Mouse (Mus musculus): ENCODE results near the gene Il21r. TPM values are rescaled to one million over a fixed set of nuclear protein-coding genes. Genes with fewer than 3 reads are reported as not detected.
A peak's percentile ranks its signal among the peaks of the same experiment; 100 is the strongest.

Il21r gene
- polyA plus RNA-seq, 1 experiment, result 6.4 TPM

DNA sequence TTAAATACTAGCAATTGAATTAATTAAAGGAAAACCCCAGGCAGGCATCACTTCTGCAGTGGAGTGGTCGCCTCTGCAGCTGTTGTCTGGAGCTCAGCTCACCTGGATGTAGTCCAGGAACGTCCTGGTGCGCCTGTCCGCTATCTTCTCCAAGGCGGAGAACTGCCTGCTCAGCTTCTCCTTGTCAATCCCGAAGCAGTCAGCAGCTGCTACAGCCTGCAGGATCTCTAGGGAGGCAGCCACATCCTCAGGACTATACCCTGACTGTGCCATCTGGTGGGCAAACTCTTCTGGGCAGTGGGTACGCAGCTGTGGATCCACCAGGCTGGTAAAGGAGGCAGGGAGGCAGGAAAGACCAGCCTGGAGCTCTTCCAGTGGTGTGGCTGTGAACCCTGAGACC, 42.2 kb downstream of the Il21r start:
- H3K27ac ChIP-seq (ENCODE audit: insufficient read depth, low read depth, low read length), result no peak overlapping the region
- no peak overlapping the region for H3K4me3 ChIP-seq (ENCODE audit: insufficient read depth, low read depth, low read length)
- WGBS, result 80% methylated on average over 7 of the region's 7 CpGs
- DNase-seq, result no peak
- TF ChIP-seq POLR2A (IDR thresholded peaks at IDR 0.05; ENCODE audit: low read depth, low read length) (no peak), CTCF (conservative IDR thresholded peaks at IDR 0.05; ENCODE audit: insufficient read depth, insufficient read length, low read depth, low read length) (no peak)
- H3K4me1 ChIP-seq (ENCODE audit: control insufficient read depth, insufficient read depth, low read length), result no peaks in the 10 kb centered on the region
- peaks cover 3% of the 10 kb centered on the region; the same call in 1 of the 2 replicates for H3K36me3 ChIP-seq (ENCODE audit: control insufficient read depth, insufficient read depth, low read length)
- H3K27me3 ChIP-seq (replicated peaks; ENCODE audit: control insufficient read depth, insufficient read depth, low read length), result no peaks in the 10 kb centered on the region

DNA sequence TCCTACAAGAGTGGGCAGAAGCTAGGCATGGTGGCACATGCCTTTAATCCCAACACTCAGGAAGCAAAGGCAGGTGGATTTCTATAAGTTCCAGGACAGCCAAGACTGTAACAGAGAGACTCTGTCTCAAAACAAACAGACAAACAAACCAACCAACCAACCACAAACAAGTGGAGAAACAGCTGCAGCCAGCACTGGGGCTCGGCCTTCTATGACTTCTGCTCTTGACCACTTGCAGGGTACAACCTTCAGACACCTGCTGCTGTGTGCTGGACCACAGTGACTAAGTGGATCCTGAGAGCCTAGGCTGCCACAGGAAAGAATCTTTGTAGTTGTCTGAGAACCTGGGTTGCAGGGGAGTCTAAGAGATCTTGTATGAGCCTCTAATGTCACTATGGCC, 45.8 kb downstream of the Il21r start:
- WGBS, result 93% methylated on average over 1 of the region's 1 CpGs

GRCm38 (mm10) chr7:125657511-125657910, 54.3 kb downstream of the Il21r start:
- WGBS, result 92% methylated on average over 6 of the region's 6 CpGs
- H3K27ac ChIP-seq (ENCODE audit: insufficient read depth, low read depth, low read length), result no peak overlapping the region
- DNase-seq, result no peak
- H3K36me3 ChIP-seq (ENCODE audit: control insufficient read depth, insufficient read depth, low read length), result peaks cover 15% of the 10 kb centered on the region
- H3K4me3 ChIP-seq (ENCODE audit: insufficient read depth, low read depth, low read length), result no peak overlapping the region
- no peaks in the 10 kb centered on the region for H3K27me3 ChIP-seq (replicated peaks; ENCODE audit: control insufficient read depth, insufficient read depth, low read length)
- no peaks in the 10 kb centered on the region for H3K4me1 ChIP-seq (ENCODE audit: control insufficient read depth, insufficient read depth, low read length)
- TF ChIP-seq CTCF (conservative IDR thresholded peaks at IDR 0.05; ENCODE audit: insufficient read depth, insufficient read length, low read depth, low read length) (no peak), POLR2A (IDR thresholded peaks at IDR 0.05; ENCODE audit: low read depth, low read length) (no peak)

More for the DNA sequence above, 45.8 kb downstream of the Il21r start:
- H3K4me3 ChIP-seq (ENCODE audit: insufficient read depth, low read depth, low read length), result no peak overlapping the region
- H3K4me1 ChIP-seq (ENCODE audit: control insufficient read depth, insufficient read depth, low read length), result no peaks in the 10 kb centered on the region
- no peak for DNase-seq
- H3K36me3 ChIP-seq (ENCODE audit: control insufficient read depth, insufficient read depth, low read length), result peaks cover 6% of the 10 kb centered on the region; the same call in 1 of the 2 replicates
- no peak for TF ChIP-seq CTCF (conservative IDR thresholded peaks at IDR 0.05; ENCODE audit: insufficient read depth, insufficient read length, low read depth, low read length)
- TF ChIP-seq POLR2A (IDR thresholded peaks at IDR 0.05; ENCODE audit: low read depth, low read length), result no peak
- no peak overlapping the region for H3K27ac ChIP-seq (ENCODE audit: insufficient read depth, low read depth, low read length)
- no peaks in the 10 kb centered on the region for H3K27me3 ChIP-seq (replicated peaks; ENCODE audit: control insufficient read depth, insufficient read depth, low read length)

GRCm38 (mm10) chr7:125663654-125664053, 60.4 kb downstream of the Il21r start:
- no peak overlapping the region for H3K27ac ChIP-seq (ENCODE audit: insufficient read depth, low read depth, low read length)
- no peak for DNase-seq
- WGBS, result 80% methylated on average over 3 of the region's 3 CpGs
- no peak overlapping the region for H3K4me3 ChIP-seq (ENCODE audit: insufficient read depth, low read depth, low read length)
- H3K27me3 ChIP-seq (replicated peaks; ENCODE audit: control insufficient read depth, insufficient read depth, low read length), result no peaks in the 10 kb centered on the region
- peaks cover 4% of the 10 kb centered on the region for H3K36me3 ChIP-seq (ENCODE audit: control insufficient read depth, insufficient read depth, low read length)
- no peaks in the 10 kb centered on the region for H3K4me1 ChIP-seq (ENCODE audit: control insufficient read depth, insufficient read depth, low read length)
- TF ChIP-seq CTCF (conservative IDR thresholded peaks at IDR 0.05; ENCODE audit: insufficient read depth, insufficient read length, low read depth, low read length) (no peak), POLR2A (IDR thresholded peaks at IDR 0.05; ENCODE audit: low read depth, low read length) (no peak)

GRCm38 (mm10) chr7:125670865-125671264, 67.6 kb downstream of the Il21r start:
- Histone ChIP-seq H3K27me3 (replicated peaks; ENCODE audit: control insufficient read depth, insufficient read depth, low read length) (no peaks in the 10 kb centered on the region), H3K4me3 (ENCODE audit: insufficient read depth, low read depth, low read length) (no peak overlapping the region), H3K27ac (ENCODE audit: insufficient read depth, low read depth, low read length) (no peak overlapping the region), H3K4me1 (ENCODE audit: control insufficient read depth, insufficient read depth, low read length) (no peaks in the 10 kb centered on the region), H3K36me3 (ENCODE audit: control insufficient read depth, insufficient read depth, low read length) (peaks cover 17% of the 10 kb centered on the region)
- DNase-seq, result no peak
- WGBS, result 80% methylated on average over 6 of the region's 6 CpGs
- TF ChIP-seq CTCF (conservative IDR thresholded peaks at IDR 0.05; ENCODE audit: insufficient read depth, insufficient read length, low read depth, low read length) (no peak), POLR2A (IDR thresholded peaks at IDR 0.05; ENCODE audit: low read depth, low read length) (no peak)

DNA sequence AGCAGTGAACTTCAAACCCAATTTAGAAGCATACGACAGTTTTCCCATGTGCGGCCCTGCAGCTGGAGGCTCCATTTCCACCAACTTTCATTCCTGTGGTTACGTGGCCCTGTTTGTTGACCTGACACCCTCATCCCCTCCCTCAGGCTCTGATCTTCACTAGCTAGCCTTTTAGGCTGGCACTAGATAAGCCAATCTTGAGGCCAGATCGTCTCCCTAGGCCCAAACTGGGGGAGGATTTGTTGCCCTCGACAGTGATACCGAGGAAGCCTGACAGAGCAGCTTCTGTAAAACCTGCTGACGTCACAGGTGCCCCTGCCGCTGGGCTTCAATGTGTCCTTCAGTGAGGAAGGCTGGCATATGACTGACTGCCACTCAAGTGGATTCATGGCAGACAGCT, 68.2 kb downstream of the Il21r start:
- H3K4me1 ChIP-seq (ENCODE audit: control insufficient read depth, insufficient read depth, low read length), result no peaks in the 10 kb centered on the region
- no peak for DNase-seq
- H3K27me3 ChIP-seq (replicated peaks; ENCODE audit: control insufficient read depth, insufficient read depth, low read length), result no peaks in the 10 kb centered on the region
- TF ChIP-seq POLR2A (IDR thresholded peaks at IDR 0.05; ENCODE audit: low read depth, low read length) (no peak), CTCF (conservative IDR thresholded peaks at IDR 0.05; ENCODE audit: insufficient read depth, insufficient read length, low read depth, low read length) (no peak)
- H3K4me3 ChIP-seq (ENCODE audit: insufficient read depth, low read depth, low read length), result no peak overlapping the region
- 67% methylated on average over 8 of the region's 8 CpGs for WGBS
- H3K27ac ChIP-seq (ENCODE audit: insufficient read depth, low read depth, low read length), result no peak overlapping the region
- H3K36me3 ChIP-seq (ENCODE audit: control insufficient read depth, insufficient read depth, low read length), result peaks cover 17% of the 10 kb centered on the region

DNA sequence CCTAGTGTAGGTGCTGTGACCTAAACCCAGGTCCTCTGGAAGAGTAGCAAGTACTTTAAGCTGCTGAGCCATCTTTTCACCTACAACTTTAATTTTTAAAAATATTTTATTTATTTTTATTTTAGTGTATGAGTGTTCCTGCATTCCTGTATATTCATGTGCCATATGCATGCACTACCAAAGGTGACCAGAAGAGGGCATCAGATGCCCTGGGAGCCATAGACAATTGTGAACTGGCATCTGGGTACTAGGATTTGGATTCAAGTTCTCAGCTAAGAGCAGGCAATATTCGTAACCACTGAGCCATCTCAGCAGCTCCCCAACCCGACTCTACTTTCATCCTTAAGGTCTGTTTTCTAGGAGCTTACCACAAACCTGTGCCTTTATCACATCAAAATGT, 71.7 kb downstream of the Il21r start:
- WGBS, result 74% methylated on average over 2 of the region's 2 CpGs
- Histone ChIP-seq H3K27me3 (replicated peaks; ENCODE audit: control insufficient read depth, insufficient read depth, low read length) (no peaks in the 10 kb centered on the region), H3K27ac (ENCODE audit: insufficient read depth, low read depth, low read length) (no peak overlapping the region), H3K36me3 (ENCODE audit: control insufficient read depth, insufficient read depth, low read length) (peaks cover 15% of the 10 kb centered on the region; the same call in 1 of the 2 replicates), H3K4me3 (ENCODE audit: insufficient read depth, low read depth, low read length) (no peak overlapping the region), H3K4me1 (ENCODE audit: control insufficient read depth, insufficient read depth, low read length) (no peaks in the 10 kb centered on the region)
- TF ChIP-seq POLR2A (IDR thresholded peaks at IDR 0.05; ENCODE audit: low read depth, low read length), result no peak
- peak; percentile 66 for TF ChIP-seq CTCF (conservative IDR thresholded peaks at IDR 0.05; ENCODE audit: insufficient read depth, insufficient read length, low read depth, low read length)
- peak; percentile 50 for DNase-seq
